Mouse (Mus musculus) small intestine, adult 2 months (tissue): Measurements from ENCODE around the gene St8sia2.

ENCODE experiments used
- CTCF ChIP-seq: fragments of 200-500 bp; IDR thresholded peaks from 2 replicates; pipeline ENCODE4 v1.5.1; 2012; ENCODE audit warnings: low read depth, mild to moderate bottlenecking, control low read depth, inconsistent platforms, low read length, moderate library complexity, mixed read lengths; ENCODE audit not compliant: insufficient replicate concordance, insufficient read length; ENCODE audit errors: extremely low read depth
- POLR2A ChIP-seq: fragments of 200-500 bp; IDR thresholded peaks from 2 replicates; pipeline ENCODE4 v1.6.1; 2012; ENCODE audit warnings: low read depth, mild to moderate bottlenecking, control low read depth, inconsistent platforms, low read length, moderate library complexity

GRCm38 (mm10) chr7:73920921-73921485 lies 92.5 kb downstream of the St8sia2 start:
- no peak for TF ChIP-seq CTCF
- TF ChIP-seq POLR2A, result no peak
